Mouse (Mus musculus) testis, adult 2 months (tissue): ENCODE results near the gene Cstb. TPM values are rescaled to one million over a fixed set of nuclear protein-coding genes. Genes with fewer than 3 reads are reported as not detected.

Source experiments
- H3K27ac ChIP-seq: fragments of 200-500 bp; 2 replicates; pipeline ENCODE4 v1.5.1; 2012; ENCODE audit warnings: low read depth, low read length; ENCODE audit not compliant: control insufficient read depth, insufficient read depth
- H3K27me3 ChIP-seq: fragments of 200-500 bp; 2 replicates; pipeline ENCODE4 v1.6.1; 2012; ENCODE audit warnings: mild to moderate bottlenecking, low read length, moderate library complexity; ENCODE audit not compliant: control insufficient read depth, insufficient read depth
- H3K36me3 ChIP-seq: fragments of 200-500 bp; 2 replicates; pipeline ENCODE4 v1.6.1; 2012; ENCODE audit warnings: mild to moderate bottlenecking, low read length; ENCODE audit not compliant: control insufficient read depth, insufficient read depth
- H3K4me1 ChIP-seq: fragments of 200-500 bp; 2 replicates; pipeline ENCODE4 v1.6.1; 2012; ENCODE audit warnings: low read length; ENCODE audit not compliant: control insufficient read depth, insufficient read depth
- H3K4me3 ChIP-seq: fragments of 200-500 bp; 2 replicates; pipeline ENCODE4 v1.5.1; 2012; ENCODE audit warnings: low read depth, mild to moderate bottlenecking, low read length, moderate library complexity, mixed read lengths; ENCODE audit not compliant: control insufficient read depth
- CTCF ChIP-seq: fragments of 200-500 bp; IDR thresholded peaks from 2 replicates; pipeline ENCODE4 v1.5.1; 2012; ENCODE audit warnings: low read depth, mild to moderate bottlenecking, inconsistent platforms, low read length, moderate library complexity; ENCODE audit not compliant: control insufficient read depth, insufficient read depth, insufficient replicate concordance
- POLR2A ChIP-seq: fragments of 200-500 bp; IDR thresholded peaks from 2 replicates; pipeline ENCODE4 v1.6.1; 2012; ENCODE audit warnings: low read depth, mild to moderate bottlenecking, inconsistent platforms, low read length, moderate library complexity; ENCODE audit not compliant: control insufficient read depth
- polyA plus RNA-seq: library from polyadenylated mRNA; depleted of rRNA; stranded (reverse); fragments of >200 nt; gene quantifications from 2 replicates; pipeline ENCODE4 v1.2.3, GENCODE M21; 2012

The Cstb gene
- polyA plus RNA-seq, 1 experiment: 20.3 TPM

- no peak for TF ChIP-seq POLR2A
- no peak for TF ChIP-seq CTCF
- Histone ChIP-seq H3K27ac (no peak overlapping the region), H3K36me3 (no peaks in the 10 kb centered on the region), H3K27me3 (no peaks in the 10 kb centered on the region), H3K4me3 (no peak overlapping the region), H3K4me1 (no peaks in the 10 kb centered on the region)
Observed at GRCm38 (mm10) chr10:78432853-78433252, 7.4 kb downstream of the Cstb start.

- 0 out of 2 replicates have a peak, but pooled peaks cover 2% of the 10 kb centered on the region for H3K4me1 ChIP-seq
- H3K27me3 ChIP-seq: no peaks in the 10 kb centered on the region
- H3K4me3 ChIP-seq: no peak overlapping the region
- H3K36me3 ChIP-seq: no peaks in the 10 kb centered on the region
- no peak overlapping the region for H3K27ac ChIP-seq
- peak; percentile 92 for TF ChIP-seq CTCF
- no peak for TF ChIP-seq POLR2A
Observed at GRCm38 (mm10) chr10:78438094-78438493, 12.6 kb downstream of the Cstb start.

GRCm38 (mm10) chr10:78439550-78439949 is 14.1 kb downstream of the Cstb start:
- Histone ChIP-seq H3K4me1 (0 out of 2 replicates have a peak, but pooled peaks cover 2% of the 10 kb centered on the region), H3K36me3 (no peaks in the 10 kb centered on the region), H3K27ac (no peak overlapping the region), H3K4me3 (no peak overlapping the region), H3K27me3 (no peaks in the 10 kb centered on the region)
- TF ChIP-seq POLR2A (no peak), CTCF (peak; percentile 37; the same call in 1 of the 2 replicates)

- Histone ChIP-seq H3K36me3 (no peaks in the 10 kb centered on the region), H3K4me1 (0 out of 2 replicates have a peak, but pooled peaks cover 2% of the 10 kb centered on the region), H3K27me3 (no peaks in the 10 kb centered on the region)
Observed at GRCm38 (mm10) chr10:78439990-78440389, 14.5 kb downstream of the Cstb start.

GRCm38 (mm10) chr10:78440812-78441211 is 15.3 kb downstream of the Cstb start:
- H3K27me3 ChIP-seq: no peaks in the 10 kb centered on the region
- TF ChIP-seq POLR2A: no peak
- TF ChIP-seq CTCF: peak; percentile 86
- H3K4me3 ChIP-seq: peak overlapping the region; percentile 82
- H3K27ac ChIP-seq: no peak overlapping the region
- H3K4me1 ChIP-seq: 0 out of 2 replicates have a peak, but pooled peaks cover 2% of the 10 kb centered on the region
- H3K36me3 ChIP-seq: no peaks in the 10 kb centered on the region

More at GRCm38 (mm10) chr10:78439990-78440389, 14.5 kb downstream of the Cstb start:
- Histone ChIP-seq H3K4me3 (no peak overlapping the region), H3K27ac (no peak overlapping the region)
- TF ChIP-seq POLR2A (no peak), CTCF (no peak)

- 0 out of 2 replicates have a peak, but pooled peaks cover 2% of the 10 kb centered on the region for H3K4me1 ChIP-seq
- no peak overlapping the region for H3K27ac ChIP-seq
- no peaks in the 10 kb centered on the region for H3K27me3 ChIP-seq
- no peaks in the 10 kb centered on the region for H3K36me3 ChIP-seq
- H3K4me3 ChIP-seq: peak overlapping the region; percentile 82; the same call in 1 of the 2 replicates
- TF ChIP-seq POLR2A (no peak), CTCF (no peak)
Observed at GRCm38 (mm10) chr10:78441606-78442005, 16.1 kb downstream of the Cstb start.

- no peaks in the 10 kb centered on the region for H3K36me3 ChIP-seq
Observed at GRCm38 (mm10) chr10:78442292-78442691, 16.8 kb downstream of the Cstb start.

More at GRCm38 (mm10) chr10:78442292-78442691, 16.8 kb downstream of the Cstb start:
- H3K4me1 ChIP-seq: 0 out of 2 replicates have a peak, but pooled peaks cover 2% of the 10 kb centered on the region
- TF ChIP-seq POLR2A (no peak), CTCF (no peak)
- H3K27me3 ChIP-seq: no peaks in the 10 kb centered on the region
- H3K27ac ChIP-seq: no peak overlapping the region
- no peak overlapping the region for H3K4me3 ChIP-seq
